Mouse (Mus musculus) heart, postnatal 4 days (tissue): ENCODE data around the gene Gm21586. TPM values are rescaled to one million over a fixed set of nuclear protein-coding genes. Genes with fewer than 3 reads are reported as not detected.
"Not testable (repeated sequence)": the region's sequence is repeated elsewhere in the genome, so short reads cannot be mapped to it uniquely, and the experiment has no call there.

ENCODE experiments used
- DNase-seq: peaks from one replicate; pipeline ENCODE4 v3.0.0; 2021
- total RNA-seq, 2 experiments: library from RNA; stranded (reverse); gene quantifications; 2 replicates each; pipeline ENCODE4 v1.2.3; 2021

Gene Gm21586
- not detected for total RNA-seq

- not testable (repeated sequence) for DNase-seq
Measured at GRCm38 (mm10) chr4:42439078-42439477, at the start of gene Gm21586. Gm21586 (plus strand) TSS chr4:42439378.

- DNase-seq: not testable (repeated sequence)
Measured at GRCm38 (mm10) chr4:42466452-42466851, 27.3 kb downstream of the Gm21586 start, which contains the start of gene Gm2163. Gm2163 (plus strand) TSS chr4:42466752.

Other genes with a start within 250 kb of the Gm21586 start
- gene Gm10600, start 198.7 kb upstream of the Gm21586 start, total RNA-seq: under 1 TPM in 1 of 2 experiments, not detected in 1; 0.17 TPM
- not detected for gene Ccl21b, start 183.6 kb upstream of the Gm21586 start, total RNA-seq
- gene Gm21953, start 145.1 kb upstream of the Gm21586 start, total RNA-seq: not detected
- gene Fam205a3, start 121.0 kb upstream of the Gm21586 start, total RNA-seq: not detected
- gene Gm2163, start 27.4 kb downstream of the Gm21586 start, total RNA-seq: under 1 TPM in 1 of 2 experiments, not detected in 1; 0.12 TPM
- gene Fam205a2, start 88.8 kb downstream of the Gm21586 start, total RNA-seq: not detected
- gene Gm10591, start 172.8 kb downstream of the Gm21586 start, total RNA-seq: not detected
- under 1 TPM; 0.68 to 0.81 TPM for gene Gm2564, start 190.3 kb downstream of the Gm21586 start, total RNA-seq
- not detected for gene Ccl27b, start 215.9 kb downstream of the Gm21586 start, total RNA-seq
- gene Il11ra2, start 222.5 kb downstream of the Gm21586 start, total RNA-seq: not detected